Mouse (Mus musculus) heart, postnatal 4 days (tissue): ENCODE measurements around the gene Prokr2. TPM values are rescaled to one million over a fixed set of nuclear protein-coding genes. Genes with fewer than 3 reads are reported as not detected.
"Not testable (repeated sequence)": the region's sequence is repeated elsewhere in the genome, so short reads cannot be mapped to it uniquely, and the experiment has no call there.

Experiments used
- DNase-seq: peaks from one replicate; pipeline ENCODE4 v3.0.0; 2021
- total RNA-seq, 2 experiments: library from RNA; stranded (reverse); gene quantifications; 2 replicates each; pipeline ENCODE4 v1.2.3; 2021

The Prokr2 gene
- total RNA-seq, 2 experiments from 2014 or later, result 0.29 to 0.45 TPM

- DNase-seq, result no peak
Observed at GRCm38 (mm10) chr2:132337202-132337601, 48.0 kb downstream of the Prokr2 start.

DNA sequence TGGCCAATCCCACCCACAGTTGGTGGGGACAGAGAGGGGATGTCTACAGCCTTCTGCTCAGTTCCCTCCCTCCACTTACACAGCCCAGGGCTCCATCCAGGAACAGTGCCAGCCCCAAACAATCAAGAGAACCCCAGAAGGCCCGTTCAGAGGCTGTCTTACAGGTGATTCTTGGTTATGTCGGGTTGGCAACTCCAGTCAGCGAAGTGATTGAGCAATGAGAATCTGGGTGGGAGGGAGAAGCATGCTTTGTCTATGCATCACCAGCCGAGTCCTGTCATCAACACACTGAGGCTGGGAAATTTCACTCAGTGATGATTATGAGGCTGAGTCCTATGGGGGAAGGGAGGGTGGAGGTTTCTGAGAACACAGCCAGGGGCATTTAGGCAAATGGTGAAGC lies 61.7 kb downstream of the Prokr2 start:
- peak; percentile 9 for DNase-seq

GRCm38 (mm10) chr2:132320516-132320915 lies 64.7 kb downstream of the Prokr2 start:
- no peak for DNase-seq

- no peak for DNase-seq
Observed at GRCm38 (mm10) chr2:132317178-132317577, 68.1 kb downstream of the Prokr2 start.

- DNase-seq, result peak; percentile 77
Observed at GRCm38 (mm10) chr2:132316041-132316808, 69.0 kb downstream of the Prokr2 start.

DNA sequence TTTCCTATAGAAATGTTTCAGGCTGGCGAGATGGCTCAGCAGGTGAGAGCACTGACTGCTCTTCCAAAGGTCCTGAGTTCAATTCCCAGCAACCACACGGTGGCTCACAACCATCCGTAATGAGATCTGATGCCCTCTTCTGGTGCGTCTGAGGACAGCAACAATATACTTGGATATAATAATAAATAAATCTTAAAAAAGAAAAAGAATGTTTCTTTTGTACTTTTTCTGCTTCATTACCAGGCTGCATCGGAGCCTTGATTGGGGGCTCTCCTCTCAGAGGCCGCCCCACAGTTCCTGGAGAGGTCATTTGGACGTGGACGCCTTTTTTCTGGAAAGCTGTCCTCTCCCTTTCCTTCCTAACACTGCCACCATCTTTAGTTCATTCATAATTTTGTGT lies 71.2 kb downstream of the Prokr2 start:
- not testable (repeated sequence) for DNase-seq

GRCm38 (mm10) chr2:132313568-132313967 lies 71.7 kb downstream of the Prokr2 start:
- DNase-seq, result no peak

- DNase-seq, result no peak
Observed at GRCm38 (mm10) chr2:132312616-132313015, 72.6 kb downstream of the Prokr2 start.

DNA sequence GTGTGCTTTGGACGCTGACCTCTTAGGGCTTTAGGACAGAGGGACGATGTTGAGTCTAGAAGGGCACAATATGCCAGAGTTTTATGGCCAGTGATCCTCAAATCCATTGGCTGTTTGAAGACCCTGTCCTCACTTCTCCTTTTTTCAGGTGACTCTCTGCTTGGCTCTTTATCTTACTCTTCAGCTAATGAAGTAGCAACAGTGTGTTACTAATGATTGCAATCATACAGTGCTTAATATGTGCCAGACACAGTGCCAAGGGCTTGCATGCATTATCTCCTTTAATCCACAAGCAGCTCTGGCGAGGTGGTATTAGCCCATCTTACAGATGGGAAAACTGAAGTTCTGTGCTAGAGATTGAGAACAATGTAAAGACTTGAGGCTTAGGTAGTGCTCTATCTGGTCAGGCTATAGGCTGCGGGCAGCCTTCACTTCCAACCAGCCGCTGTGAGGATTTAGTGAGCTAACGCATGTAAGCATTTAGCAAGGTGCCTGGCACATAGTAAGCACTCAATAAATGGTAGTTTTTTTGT lies 75.8 kb downstream of the Prokr2 start:
- DNase-seq, result no peak

DNA sequence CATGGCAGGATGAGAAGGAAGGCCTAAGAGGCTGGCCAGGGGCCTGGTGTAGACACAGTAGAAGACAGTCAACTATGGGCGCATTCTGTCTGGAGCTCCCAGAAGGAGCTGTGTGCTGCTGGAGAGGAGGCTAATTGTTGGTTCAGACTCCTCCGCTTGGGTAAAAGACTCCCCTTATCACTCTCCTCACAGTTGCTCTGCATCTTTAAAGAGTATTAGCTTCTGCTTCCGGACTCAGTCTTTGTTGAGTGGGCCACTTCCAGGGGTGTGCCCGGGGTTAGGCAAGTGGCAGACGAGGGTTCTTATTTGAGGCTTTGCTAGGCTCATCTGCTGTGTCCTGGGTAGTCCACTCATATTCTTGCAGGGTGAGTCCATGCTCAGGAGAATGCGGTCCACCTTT lies 76.4 kb downstream of the Prokr2 start:
- no peak for DNase-seq

DNA sequence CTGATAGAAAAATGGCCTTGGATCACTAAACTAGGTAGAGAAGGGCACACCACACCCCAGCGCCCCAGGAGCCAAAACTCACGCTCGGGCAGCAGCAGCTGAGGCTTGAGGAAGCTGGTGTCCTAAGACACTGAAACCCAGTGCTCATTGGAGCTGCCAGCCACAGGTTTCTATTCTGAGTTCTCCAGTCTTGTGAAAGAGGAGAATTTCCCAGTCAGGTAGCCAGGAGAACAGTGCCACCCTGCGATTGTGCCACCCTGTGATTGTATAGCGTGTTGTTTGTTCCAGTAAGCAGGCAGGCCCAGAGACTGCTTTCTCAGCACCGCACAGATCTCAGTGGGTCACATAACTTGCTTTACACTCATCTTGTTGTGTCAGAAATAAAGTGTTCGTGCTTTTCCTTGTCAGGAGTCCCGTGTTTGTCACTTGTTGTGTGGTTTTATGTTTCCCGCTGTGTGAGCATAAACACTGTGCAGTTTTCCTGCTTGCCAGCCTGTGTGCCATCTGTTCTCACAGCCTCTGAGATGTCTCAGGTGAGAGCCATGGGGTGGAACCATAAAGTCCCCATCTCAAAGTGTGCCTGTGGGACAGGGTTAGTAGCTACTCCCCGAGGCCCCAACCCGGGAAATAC lies 77.9 kb downstream of the Prokr2 start:
- no peak for DNase-seq

- no peak for DNase-seq
Observed at GRCm38 (mm10) chr2:132305988-132306387, 79.3 kb downstream of the Prokr2 start.

- DNase-seq, result no peak
Observed at GRCm38 (mm10) chr2:132305165-132305564, 80.1 kb downstream of the Prokr2 start.

DNA sequence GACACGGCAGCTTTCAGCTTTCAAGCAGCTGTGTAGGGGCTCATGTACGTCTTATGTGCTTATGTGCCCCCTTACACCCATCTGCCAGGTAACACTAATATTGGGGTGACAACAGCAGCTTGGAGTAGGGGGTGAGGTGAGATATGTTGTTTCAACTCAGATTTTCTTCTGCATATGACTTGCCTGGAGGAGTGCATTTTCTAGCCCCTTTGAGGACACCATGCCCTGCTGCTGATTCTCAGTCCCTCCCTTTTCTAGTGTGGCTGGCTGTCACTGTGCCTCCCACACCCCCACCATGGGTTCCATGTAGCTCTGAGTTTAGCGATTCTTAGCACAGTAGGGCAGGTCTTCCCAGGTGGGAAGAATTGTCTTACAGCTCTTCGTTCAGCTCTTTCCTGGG lies 83.8 kb downstream of the Prokr2 start:
- DNase-seq, result no peak

GRCm38 (mm10) chr2:132298250-132298649 lies 87.0 kb downstream of the Prokr2 start:
- DNase-seq, result no peak

- DNase-seq, result no peak
Observed at GRCm38 (mm10) chr2:132293694-132294450, 91.4 kb downstream of the Prokr2 start.

- DNase-seq, result peak; percentile 62
Observed at GRCm38 (mm10) chr2:132292083-132292482, 93.2 kb downstream of the Prokr2 start.

- no peak for DNase-seq
Observed at GRCm38 (mm10) chr2:132291265-132291664, 94.0 kb downstream of the Prokr2 start.

DNA sequence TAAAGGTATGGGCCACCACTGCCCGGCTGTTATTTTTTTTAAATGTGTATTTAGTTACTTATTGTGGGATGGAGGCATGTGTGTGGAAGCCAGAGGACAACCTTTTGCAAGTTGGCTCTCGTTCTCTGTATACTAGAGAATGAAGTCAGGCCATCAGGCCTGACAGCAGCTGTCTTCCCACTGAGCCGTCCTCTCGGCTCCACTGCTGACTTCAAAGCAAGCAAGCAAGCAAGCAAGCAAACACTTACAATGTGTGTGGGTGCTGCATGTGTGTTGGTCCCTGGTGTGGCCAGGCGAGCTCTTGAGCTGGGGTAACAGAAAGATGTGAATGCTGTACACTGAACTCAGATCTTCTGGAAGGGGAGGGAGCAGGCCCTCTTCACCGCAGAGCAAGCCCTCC lies 94.4 kb downstream of the Prokr2 start:
- no peak for DNase-seq

GRCm38 (mm10) chr2:132289213-132289612 lies 96.0 kb downstream of the Prokr2 start:
- not testable (repeated sequence) for DNase-seq
